Mouse (Mus musculus): ENCODE results near the gene Cfd.

DNA sequence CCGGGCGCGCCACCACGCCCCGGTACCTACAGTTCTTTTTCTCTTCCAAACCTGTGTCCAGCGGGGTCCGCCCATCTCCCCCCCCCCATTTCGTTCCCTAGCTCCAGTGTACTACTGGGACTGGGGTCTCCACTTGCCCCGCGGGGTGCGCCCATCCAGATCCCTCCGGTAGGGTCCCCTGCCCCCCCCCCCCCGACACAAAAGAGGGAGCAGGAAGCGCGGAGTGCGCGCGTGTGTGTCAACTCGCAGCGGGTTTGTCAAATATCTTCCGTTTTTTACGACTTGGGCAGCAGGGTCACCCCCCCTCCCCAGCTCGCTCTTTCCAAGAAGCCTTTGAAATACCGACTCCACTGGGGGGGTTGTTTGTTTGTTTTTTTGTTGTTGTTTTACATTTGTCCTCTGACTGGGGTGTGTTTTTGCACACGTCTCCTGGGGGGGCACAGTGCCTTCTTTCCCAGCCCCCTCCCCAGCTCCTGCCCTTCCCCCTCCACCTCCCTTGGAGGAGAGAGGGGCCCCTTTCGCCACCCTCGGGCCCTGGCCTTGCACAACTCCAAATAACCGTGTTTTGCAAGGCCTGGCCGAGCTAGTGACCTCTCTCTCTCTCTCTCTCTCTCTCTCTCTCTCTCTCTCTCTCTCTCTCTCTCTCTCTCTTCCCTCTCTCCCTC, 37.5 kb downstream of the Cfd start:
- no peak for TF ChIP-seq CTCF (IDR thresholded peaks at IDR 0.05; ENCODE audit: low read depth)
- TF ChIP-seq EP300 (IDR thresholded peaks at IDR 0.05; ENCODE audit: low read depth) = no peak
